Mouse (Mus musculus) 3T3-L1 (cell line): ENCODE data around the gene Sox1.

Source experiments
- DNase-seq: peaks from one replicate; pipeline ENCODE4 v3.0.0-alpha.2; 2015; ENCODE audit warnings: low read depth, low spot score

The Sox1 gene

DNA sequence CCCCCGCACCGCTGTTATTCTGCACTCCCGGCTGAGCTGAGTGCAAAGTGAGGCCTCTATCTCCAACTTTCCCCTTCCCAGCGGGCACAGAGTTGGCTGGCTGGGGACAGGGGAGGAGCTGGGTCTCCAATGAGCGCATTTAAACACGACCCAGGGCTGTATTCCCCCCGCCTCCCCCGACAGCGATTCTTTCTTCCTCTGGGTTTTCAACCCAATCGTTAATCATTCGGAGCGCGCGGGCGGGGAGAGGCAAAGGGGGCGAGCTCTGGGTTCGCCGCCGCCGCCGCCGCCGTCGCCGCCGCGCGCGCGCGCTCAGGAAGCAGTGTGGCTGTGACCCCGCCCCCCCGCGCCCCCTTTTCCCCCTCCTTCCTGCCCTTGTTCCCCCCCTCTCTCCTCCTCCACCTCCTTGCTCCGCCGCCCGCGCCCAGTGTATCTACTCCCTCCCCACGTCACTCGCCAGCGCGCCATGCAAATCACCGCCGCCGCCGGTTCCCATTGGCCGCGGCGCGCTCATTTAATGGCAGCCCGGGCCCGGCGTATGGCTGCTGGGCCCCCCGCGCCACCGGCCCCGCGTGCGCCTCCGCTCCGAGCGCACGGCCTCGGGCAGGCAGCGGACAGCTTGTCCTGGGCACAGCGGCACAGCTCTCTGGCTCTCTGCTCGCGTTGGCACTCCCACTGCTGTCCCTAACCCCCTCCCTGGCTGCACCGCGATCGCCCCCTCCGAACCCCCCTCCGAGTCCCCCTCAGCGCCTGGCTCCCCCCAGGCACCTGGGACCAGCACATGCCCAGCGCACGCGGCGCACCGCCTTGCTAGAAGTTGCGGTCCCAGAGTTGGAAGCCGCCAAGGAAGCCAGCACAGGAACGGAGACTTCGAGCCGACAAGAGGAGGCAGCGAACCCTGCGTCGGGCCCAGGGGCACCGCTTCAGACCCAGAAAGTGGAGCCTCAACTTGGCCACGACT is at the start of gene Sox1:
Sox1 (plus strand) TSS at position 225 of the 961 bp plus-strand sequence.
- DNase-seq: no peak

- no peak for DNase-seq
Observed at GRCm38 (mm10) chr8:12345881-12346280, 49.2 kb upstream of the Sox1 start.

GRCm38 (mm10) chr8:12346870-12347269 is 48.2 kb upstream of the Sox1 start:
- DNase-seq: no peak

DNA sequence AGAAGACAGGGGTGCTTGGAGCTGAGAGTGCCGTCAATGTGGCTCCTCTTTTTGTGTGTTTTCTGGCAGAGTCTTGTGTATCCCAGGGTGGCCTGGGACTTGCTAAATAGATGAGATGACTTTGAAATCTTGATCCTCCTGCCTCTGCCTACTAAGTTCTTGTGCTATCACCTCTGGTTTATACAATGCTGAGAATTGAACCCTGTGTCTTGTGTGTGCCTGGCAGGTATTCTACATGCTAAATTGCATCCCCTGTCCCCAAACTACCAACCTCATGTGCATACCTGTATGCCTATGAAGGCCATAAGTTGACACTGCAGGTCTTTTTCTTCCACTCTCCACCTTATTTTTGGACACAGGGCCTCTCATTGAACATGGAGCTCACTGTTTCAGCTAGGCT is 46.8 kb upstream of the Sox1 start:
- DNase-seq: no peak

- DNase-seq: no peak
Observed at GRCm38 (mm10) chr8:12349591-12349990, 45.5 kb upstream of the Sox1 start.

GRCm38 (mm10) chr8:12351121-12351520 is 44.0 kb upstream of the Sox1 start:
- no peak for DNase-seq

- peak; percentile 10 for DNase-seq
Observed at GRCm38 (mm10) chr8:12354406-12355025, 40.6 kb upstream of the Sox1 start.

- DNase-seq: no peak
Observed at GRCm38 (mm10) chr8:12368161-12368560, 26.9 kb upstream of the Sox1 start.

- no peak for DNase-seq
Observed at GRCm38 (mm10) chr8:12368856-12369255, 26.2 kb upstream of the Sox1 start.

DNA sequence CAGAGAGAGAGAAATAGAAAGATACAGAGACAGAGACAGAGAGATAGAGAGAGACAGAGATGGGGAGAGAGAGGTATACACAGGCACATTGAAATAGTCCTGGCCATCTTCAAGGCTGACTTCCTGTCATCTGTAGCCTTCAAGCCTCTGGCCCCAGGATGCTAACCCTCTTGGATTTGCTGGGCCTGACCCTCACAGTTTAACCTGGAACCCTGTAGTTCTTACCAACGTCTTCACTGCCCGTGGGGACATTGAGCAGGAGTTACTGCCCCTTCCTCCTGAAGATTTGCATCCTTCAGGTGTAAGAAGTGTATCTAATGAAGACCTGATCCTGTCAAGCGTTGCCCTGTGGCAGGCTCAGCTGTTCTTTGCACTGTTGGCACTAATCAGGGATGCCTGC is 14.0 kb upstream of the Sox1 start:
- no peak for DNase-seq

GRCm38 (mm10) chr8:12382707-12383561 is 12.2 kb upstream of the Sox1 start:
- no peak for DNase-seq

DNA sequence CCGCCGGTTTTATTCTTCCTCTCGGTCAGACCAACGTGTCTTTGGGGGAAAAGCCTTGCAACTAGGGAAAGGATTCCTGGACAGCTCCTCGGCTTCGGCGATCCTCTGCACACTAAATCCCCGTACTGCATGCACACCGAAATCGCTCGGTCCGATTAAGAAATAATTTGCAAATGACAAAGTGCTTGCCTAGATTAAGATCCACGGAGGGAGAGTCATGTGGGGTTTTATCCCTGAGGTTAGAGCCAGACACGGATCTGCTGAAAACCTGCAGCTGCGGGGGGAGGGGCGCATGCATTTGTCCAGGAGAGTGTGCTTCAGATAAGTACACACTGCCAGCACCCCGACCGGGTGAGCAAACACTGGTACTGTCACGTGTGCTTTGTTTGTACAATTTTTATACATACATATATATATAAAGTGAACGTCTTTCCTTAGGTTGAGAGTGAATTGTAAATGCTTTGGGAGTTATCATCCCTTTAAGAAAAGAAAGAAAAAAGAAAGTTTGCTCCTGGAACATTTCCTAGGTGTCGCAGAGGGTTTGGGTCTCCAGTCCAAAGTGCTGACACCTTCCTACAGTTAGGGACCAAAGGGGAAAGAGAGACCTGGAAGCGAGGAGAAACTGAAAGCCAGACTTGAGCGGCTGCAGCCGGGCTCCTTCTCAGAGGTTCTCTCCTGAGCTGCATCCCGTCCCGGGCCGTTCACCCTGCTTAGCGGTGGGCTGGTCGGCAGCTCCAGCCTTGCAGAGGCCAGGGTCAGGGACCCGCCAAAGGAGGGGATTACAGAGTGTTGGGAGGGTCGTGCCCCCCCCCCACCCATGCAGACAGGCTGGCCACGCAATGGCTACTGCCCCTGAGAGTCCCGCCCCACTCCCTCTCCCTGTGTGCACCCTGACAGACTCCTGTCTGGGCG is 10.9 kb upstream of the Sox1 start:
- DNase-seq: no peak

DNA sequence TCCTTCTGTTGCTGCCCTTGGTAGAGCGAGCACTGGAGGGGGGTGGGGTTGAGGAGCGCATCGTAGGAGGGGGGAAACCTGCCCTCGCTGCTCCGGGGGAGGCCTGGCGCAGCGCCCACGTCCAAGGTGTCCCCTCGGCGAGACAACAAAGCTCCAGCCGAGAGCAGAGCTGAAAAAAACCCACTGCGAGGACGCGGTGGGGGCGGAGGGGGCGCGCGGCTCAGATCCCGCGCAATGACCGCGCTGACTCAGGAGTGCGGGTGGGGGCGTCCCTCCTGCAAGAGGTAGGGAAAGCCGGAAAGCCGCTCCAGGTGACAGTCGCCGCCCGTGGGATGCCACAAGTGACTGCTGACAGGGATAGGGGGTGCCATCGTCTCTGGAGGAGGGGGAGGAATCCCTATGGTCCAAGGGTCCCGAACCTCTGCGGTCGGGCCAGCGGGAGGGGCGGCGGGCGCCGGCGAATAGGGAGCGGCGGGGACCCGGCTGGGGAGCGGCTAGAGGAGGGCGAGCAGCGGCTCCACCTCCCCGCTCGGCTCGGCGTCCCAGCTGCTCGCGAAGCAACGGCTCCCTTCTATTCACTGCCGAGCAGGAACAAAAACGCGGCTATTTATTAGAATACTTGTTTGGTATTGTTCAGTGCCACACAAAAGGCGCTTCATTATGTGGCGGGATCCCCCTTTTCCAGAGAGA is 10.0 kb upstream of the Sox1 start:
- no peak for DNase-seq

- DNase-seq: no peak
Observed at GRCm38 (mm10) chr8:12385686-12386488, 9.2 kb upstream of the Sox1 start.

- DNase-seq: no peak
Observed at GRCm38 (mm10) chr8:12386530-12387222, 8.4 kb upstream of the Sox1 start.

- no peak for DNase-seq
Observed at GRCm38 (mm10) chr8:12387223-12387860, 7.8 kb upstream of the Sox1 start.

- no peak for DNase-seq
Observed at GRCm38 (mm10) chr8:12387901-12388300, 7.2 kb upstream of the Sox1 start.

- no peak for DNase-seq
Observed at GRCm38 (mm10) chr8:12388390-12389115, 6.5 kb upstream of the Sox1 start.
